Comparison of ENCODE assay signal across 25 mouse cellular contexts in the genomic region with DNA sequence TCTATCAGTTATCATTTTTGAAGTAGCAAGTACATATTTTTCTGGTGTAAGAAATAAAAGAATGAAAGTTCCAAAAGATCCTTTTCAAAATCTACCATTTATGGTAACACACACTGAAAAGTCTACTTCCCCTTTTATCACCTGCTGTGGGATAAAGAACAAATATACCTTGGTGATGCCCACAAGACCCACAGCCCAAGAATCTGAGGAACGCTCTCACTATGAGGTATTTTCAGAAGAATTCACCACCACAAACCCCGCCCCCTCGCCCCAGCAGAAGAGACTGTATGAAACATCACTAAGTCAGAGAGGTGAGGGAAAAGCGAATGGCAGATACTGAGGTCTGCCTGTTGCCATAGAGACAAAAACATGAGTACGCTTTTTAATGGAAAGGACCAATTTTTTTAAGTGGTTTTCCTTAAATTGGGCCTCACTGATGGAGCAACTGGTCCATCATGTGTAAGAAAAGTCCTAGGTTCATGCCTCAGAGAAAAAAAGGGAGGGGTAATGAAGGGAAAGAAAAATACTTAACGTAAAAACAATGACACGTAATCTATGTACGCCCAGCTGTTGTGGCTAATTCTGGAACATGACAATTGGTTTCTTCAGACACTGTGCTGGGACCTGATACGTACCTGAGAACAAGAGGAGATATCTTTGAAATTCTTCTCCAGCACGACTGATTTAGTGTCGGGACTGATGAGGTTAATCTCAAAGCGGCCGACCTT.
DNase-seq lines count a peak whose midpoint lies in the region; ATAC-seq and TF ChIP-seq lines count a peak whose summit lies in the region.
"Had no signal": no experiment of that assay in that cellular context is flagged by ENCODE, and none has a peak within 500 bp of the region (broad histone marks: within the 10 kb centered on the region; RNA-seq: fewer than 3 reads in every experiment).

No protein-coding gene starts in this region.

- no peaks in the 10 kb centered on the region for H3K27me3 ChIP-seq in thymus, adult 2 months (ENCODE audit: control insufficient read depth, insufficient read depth, low read length)
- H3K27me3 ChIP-seq: embryonic facial prominence, embryonic 15.5 days; hindbrain, embryonic 15.5 days; limb, embryonic 13.5 days; liver, embryonic 12.5 days; neural tube, embryonic 15.5 days; stomach, embryonic 15.5 days had no signal

- no peak overlapping the region for H3K4me3 ChIP-seq in thymus, adult 2 months (ENCODE audit: control insufficient read depth, insufficient read depth, low read length)
- H3K4me3 ChIP-seq: embryonic facial prominence, embryonic 15.5 days; gastrocnemius, adult 2 months; heart, embryonic 10.5 days; hindbrain, embryonic 15.5 days; limb, embryonic 13.5 days; liver, embryonic 12.5 days; neural tube, embryonic 15.5 days; stomach, embryonic 15.5 days had no signal

- DNase-seq in thymus, adult 2 months, result peak; percentile 21
- DNase-seq in thymus, postnatal 10 days (ENCODE audit: low spot score in 2 of 2), result no peak
- DNase-seq in naive thymus-derived CD4-positive, alpha-beta T cell, adult 2 months (ENCODE audit: low read depth), result peak; percentile 33
- no peak for DNase-seq in spleen, postnatal 36 days (ENCODE audit: low spot score in 2 of 2)
- DNase-seq in layer of hippocampus, postnatal 10 days (ENCODE audit: low spot score in 2 of 2), result no peak
- DNase-seq: adrenal gland, postnatal 36 days; cerebellum, adult 9-10 months; gastrocnemius, adult 2 months; heart, postnatal 4 days; kidney, adult 11 months; kidney, postnatal 10 days; lung, embryonic 14.5 days; lung, postnatal 36 days; right cerebral cortex, adult 18-20 months; right cerebral cortex, postnatal 4 days had no signal

- no peak for TF ChIP-seq CTCF in thymus, adult 2 months (IDR thresholded peaks at IDR 0.05; ENCODE audit: borderline replicate concordance, control insufficient read depth, extremely low read depth, insufficient read depth, low read length, poor library complexity)

- WGBS in thymus, adult 2 months, result 47% methylated on average over 13 of the region's 13 CpGs

- ATAC-seq in common myeloid progenitor, adult 5-6 weeks (replicated peaks; ENCODE audit: low read depth, poor library complexity, severe bottlenecking), result peak; percentile 40; the same call in 1 of the 2 replicates
- no peak for ATAC-seq in granulocyte monocyte progenitor cell, adult 5-6 weeks (replicated peaks; ENCODE audit: poor library complexity, severe bottlenecking)
- ATAC-seq: forebrain, embryonic 14.5 days; liver, embryonic 12.5 days had no signal

- no peaks in the 10 kb centered on the region for H3K4me1 ChIP-seq in thymus, adult 2 months (replicated peaks; ENCODE audit: control insufficient read depth, insufficient read depth, low read length)
- H3K4me1 ChIP-seq: embryonic facial prominence, embryonic 15.5 days; heart, embryonic 10.5 days; hindbrain, embryonic 15.5 days; liver, embryonic 12.5 days; stomach, embryonic 15.5 days had no signal

- H3K27ac ChIP-seq in thymus, adult 2 months (ENCODE audit: control insufficient read depth, insufficient read depth, low read length), result no peak overlapping the region
- H3K27ac ChIP-seq: embryonic facial prominence, embryonic 15.5 days; gastrocnemius, adult 2 months; heart, embryonic 10.5 days; hindbrain, embryonic 15.5 days; limb, embryonic 13.5 days; liver, embryonic 12.5 days; neural tube, embryonic 15.5 days; stomach, embryonic 15.5 days had no signal

- H3K36me3 ChIP-seq in thymus, adult 2 months (ENCODE audit: control insufficient read depth, insufficient read depth, low read length), result no peaks in the 10 kb centered on the region
- H3K36me3 ChIP-seq: embryonic facial prominence, embryonic 15.5 days; hindbrain, embryonic 15.5 days; limb, embryonic 13.5 days; liver, embryonic 12.5 days; neural tube, embryonic 15.5 days; stomach, embryonic 15.5 days had no signal

- TF ChIP-seq POLR2A in thymus, adult 2 months (IDR thresholded peaks at IDR 0.05; ENCODE audit: control insufficient read depth, extremely low read depth, insufficient read depth, low read length, poor library complexity), result no peak

Comparison
In these comparisons a context has a peak if more than half of its experiments do, and no peak if none do; other contexts are left out.
1. DNase-seq: peak in thymus, adult 2 months (single experiment) and naive thymus-derived CD4-positive, alpha-beta T cell, adult 2 months (single experiment); none in thymus, postnatal 10 days (0 of 2), spleen, postnatal 36 days (0 of 2) and layer of hippocampus, postnatal 10 days (0 of 2).